Mouse (Mus musculus) left cerebral cortex, adult 11 months (tissue): Measurements from ENCODE around the gene Gm3238.
"Not testable (repeated sequence)": the region's sequence is repeated elsewhere in the genome, so short reads cannot be mapped to it uniquely, and the experiment has no call there.

Experiments
- DNase-seq: peaks from one replicate; pipeline ENCODE4 v3.0.0; 2022; ENCODE audit warnings: low spot score

Gene Gm3238

DNA sequence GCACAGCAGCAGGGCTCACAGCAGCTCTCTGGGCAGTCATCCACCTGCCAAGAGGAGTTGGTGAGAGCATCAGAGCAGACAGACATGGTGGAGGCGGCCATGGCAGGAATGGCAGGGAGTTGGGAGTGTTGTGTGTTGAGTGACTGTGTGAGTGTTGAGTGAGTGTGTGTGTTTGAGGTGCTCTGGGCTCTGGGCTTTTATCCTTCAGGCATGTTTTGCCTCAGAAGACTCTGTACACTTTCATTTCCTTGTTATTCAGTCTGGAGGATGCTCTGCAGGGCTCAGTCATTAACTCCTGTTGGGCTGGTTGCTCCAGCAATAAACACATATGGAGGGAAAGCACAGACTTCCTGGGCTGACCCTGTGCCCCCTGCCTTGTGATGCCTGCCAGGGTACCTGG is at the start of gene Gm3238:
Gm3238 (minus strand) TSS at position 101 of the 400 bp plus-strand sequence.
- not testable (repeated sequence) for DNase-seq

- DNase-seq, result no peak
Observed at GRCm38 (mm10) chr10:77819203-77819602, 48.1 kb upstream of the Gm3238 start.

DNA sequence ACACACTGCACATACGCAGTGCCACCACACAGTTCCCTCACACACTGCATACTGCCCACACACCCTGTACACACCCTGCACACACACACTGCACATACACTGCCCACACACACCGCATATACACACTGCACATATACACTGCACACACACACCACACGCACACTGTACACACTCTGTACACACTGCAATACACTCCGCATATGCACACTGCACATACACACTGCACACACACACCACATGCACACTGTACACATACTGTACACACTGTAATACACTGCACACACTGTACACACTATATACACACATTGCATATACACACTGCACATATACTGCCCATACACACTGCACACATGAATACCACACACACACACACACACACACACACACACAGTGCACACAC is 47.4 kb upstream of the Gm3238 start:
- DNase-seq, result no peak

- no peak for DNase-seq
Observed at GRCm38 (mm10) chr10:77815514-77815913, 44.4 kb upstream of the Gm3238 start.

DNA sequence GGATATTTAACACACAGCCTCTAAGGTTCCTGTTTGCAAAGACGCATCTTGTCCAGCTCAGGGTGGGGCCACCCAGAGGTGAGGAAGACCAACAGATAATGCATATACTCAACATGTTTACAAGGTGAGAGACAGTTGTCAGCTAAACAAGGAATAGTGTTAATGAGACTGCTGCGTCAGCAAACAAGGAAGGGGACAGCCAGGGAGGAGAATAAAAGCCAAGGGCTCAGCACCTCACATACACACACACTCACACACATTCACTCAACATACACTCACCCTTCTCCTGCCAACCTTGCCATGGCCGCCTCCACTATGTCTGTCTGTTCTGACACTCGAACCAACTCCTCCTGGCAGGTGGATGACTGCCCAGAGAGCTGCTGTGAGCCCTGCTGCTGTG is 43.3 kb upstream of the Gm3238 start, which contains the start of gene Gm2696:
Gm2696 (plus strand) TSS at position 301 of the 400 bp plus-strand sequence.
- DNase-seq, result no peak

DNA sequence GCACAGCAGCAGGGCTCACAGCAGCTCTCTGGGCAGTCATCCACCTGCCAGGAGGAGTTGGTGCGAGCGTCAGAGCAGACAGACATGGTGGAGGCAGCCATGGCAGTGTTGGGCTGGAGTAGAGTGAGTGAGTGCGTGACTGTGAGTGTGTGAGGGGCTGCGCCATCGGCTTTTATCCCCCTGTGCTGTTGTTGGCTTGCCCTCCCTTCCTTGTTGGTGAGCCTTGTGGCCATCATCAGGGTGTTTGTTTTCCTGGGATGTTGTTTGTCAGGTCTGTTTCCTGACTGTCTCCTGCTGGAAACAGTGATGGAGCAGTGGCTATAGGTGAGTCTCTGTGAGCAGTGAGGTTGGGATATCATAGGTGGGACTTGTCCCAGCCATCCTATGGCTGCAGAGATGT is 40.6 kb upstream of the Gm3238 start, which contains the start of gene Gm9507:
Gm9507 (minus strand) TSS at position 101 of the 400 bp plus-strand sequence.
- DNase-seq, result no peak

GRCm38 (mm10) chr10:77804095-77804494 is 33.0 kb upstream of the Gm3238 start:
- no peak for DNase-seq

DNA sequence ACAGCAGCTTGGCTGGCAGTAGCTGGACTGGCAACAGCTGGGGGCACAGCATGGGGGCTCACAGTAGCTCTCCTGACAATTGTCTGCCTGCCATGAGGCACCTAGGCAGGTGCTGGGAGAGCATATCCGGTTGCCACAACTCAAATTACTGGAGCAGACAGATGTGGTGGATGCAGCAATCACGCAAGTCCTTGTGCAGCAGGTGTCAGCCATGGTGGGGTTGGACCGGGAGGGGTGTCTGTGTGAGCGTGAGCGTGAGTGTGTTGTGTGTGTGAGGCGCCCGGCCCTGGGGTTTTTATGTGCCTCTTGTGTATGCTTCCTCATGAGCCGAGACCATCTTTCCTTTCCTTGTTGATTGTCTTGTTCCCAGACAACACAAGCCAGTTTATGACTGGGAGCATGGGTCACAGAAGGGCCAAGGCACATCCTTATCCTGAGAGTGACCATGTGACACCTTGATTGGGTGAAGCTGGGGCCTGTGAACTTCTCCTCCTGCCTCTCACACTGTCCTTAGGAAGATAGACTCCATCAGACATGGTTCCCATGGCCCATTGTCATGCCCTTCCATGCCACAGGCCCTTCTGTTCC is 27.9 kb upstream of the Gm3238 start, which contains the start of gene Gm19668:
Gm19668 (minus strand) TSS at position 213 of the 588 bp plus-strand sequence.
- DNase-seq, result no peak

GRCm38 (mm10) chr10:77798164-77798920 is 27.2 kb upstream of the Gm3238 start:
- not testable (repeated sequence) for DNase-seq

GRCm38 (mm10) chr10:77797677-77798076 is 26.6 kb upstream of the Gm3238 start:
- no peak for DNase-seq

GRCm38 (mm10) chr10:77794976-77795375 is 23.9 kb upstream of the Gm3238 start, which contains the start of gene Gm9639:
Gene Gm9639, minus strand, starts transcription at chr10:77795076.
- DNase-seq, result no peak

DNA sequence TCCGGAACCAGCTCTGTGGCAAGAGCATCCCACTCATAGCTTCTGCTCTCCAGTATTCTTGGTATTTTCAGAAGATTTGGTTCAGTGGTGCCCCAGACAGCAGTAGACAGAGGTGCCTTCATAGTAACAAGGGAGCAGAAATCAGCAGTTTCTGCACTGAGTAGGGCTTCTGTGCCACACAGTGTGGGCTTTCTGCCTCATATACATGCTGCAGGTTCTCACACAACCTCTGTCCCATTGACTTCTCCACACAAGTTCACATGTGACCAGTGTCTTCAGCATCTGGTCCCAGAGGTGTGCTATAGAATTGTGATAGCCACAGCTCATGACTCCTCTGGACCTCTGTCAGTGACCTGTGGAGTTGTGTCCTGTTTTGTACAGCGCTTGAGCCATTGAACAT is 17.5 kb upstream of the Gm3238 start:
- no peak for DNase-seq

- DNase-seq, result not testable (repeated sequence)
Observed at GRCm38 (mm10) chr10:77787876-77788275, 16.8 kb upstream of the Gm3238 start, which contains the start of gene Gm7137. Gene Gm7137, minus strand, starts transcription at chr10:77788200.

GRCm38 (mm10) chr10:77783396-77783795 is 12.3 kb upstream of the Gm3238 start:
- not testable (repeated sequence) for DNase-seq

- not testable (repeated sequence) for DNase-seq
Observed at GRCm38 (mm10) chr10:77782442-77782841, 11.3 kb upstream of the Gm3238 start, which contains the start of gene Gm3250. Gene Gm3250, minus strand, starts transcription at chr10:77782542.

DNA sequence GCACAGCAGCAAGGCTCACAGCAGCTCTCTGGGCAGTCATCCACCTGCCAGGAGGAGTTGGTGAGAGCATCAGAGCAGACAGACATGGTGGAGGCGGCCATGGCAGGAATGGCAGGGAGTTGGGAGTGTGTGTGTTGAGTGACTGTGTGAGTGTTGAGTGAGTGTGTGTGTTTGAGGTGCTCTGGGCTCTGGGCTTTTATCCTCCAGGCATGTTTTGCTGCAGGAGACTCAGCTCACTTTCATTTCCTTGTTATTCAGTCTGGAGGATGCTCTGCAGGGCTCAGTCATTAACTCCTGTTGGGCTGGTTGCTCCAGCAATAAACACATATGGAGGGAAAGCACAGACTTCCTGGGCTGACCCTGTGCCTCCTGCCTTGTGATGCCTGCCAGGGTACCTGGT is 5.7 kb upstream of the Gm3238 start, which contains the start of gene Gm7138:
Gm7138 (minus strand) TSS at position 101 of the 400 bp plus-strand sequence.
- DNase-seq, result not testable (repeated sequence)

GRCm38 (mm10) chr10:77772142-77772541 is 1.0 kb upstream of the Gm3238 start:
- not testable (repeated sequence) for DNase-seq

DNA sequence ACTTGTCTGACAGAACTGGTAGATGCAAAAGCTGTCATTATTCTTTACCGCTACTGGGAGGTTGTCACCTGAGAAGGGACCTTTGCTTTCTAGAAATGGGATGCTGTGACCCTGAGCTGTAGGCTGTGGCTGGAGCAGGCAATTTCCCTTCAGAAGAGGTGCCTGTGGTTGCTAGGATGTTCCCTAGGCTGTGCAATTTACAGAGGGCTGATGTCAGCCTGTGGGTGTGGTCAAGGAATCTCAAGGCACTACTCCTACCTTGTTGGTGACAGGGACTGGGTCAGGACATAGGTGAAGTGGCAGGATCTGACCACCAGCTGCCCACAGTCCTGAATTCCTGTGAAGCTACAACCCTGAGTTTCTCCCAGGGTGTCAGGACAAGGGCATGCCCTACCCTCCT is 1.4 kb downstream of the Gm3238 start:
- DNase-seq, result no peak

GRCm38 (mm10) chr10:77759582-77759981 is 11.5 kb downstream of the Gm3238 start, which contains the start of gene Gm3233:
Gene Gm3233, minus strand, starts transcription at chr10:77759682.
- DNase-seq, result not testable (repeated sequence)

GRCm38 (mm10) chr10:77753448-77753847 is 17.7 kb downstream of the Gm3238 start:
- DNase-seq, result no peak

- DNase-seq, result not testable (repeated sequence)
Observed at GRCm38 (mm10) chr10:77752312-77752711, 18.8 kb downstream of the Gm3238 start.

- DNase-seq, result not testable (repeated sequence)
Observed at GRCm38 (mm10) chr10:77751254-77751653, 19.9 kb downstream of the Gm3238 start, which contains the start of gene Gm9736. Gene Gm9736, minus strand, starts transcription at chr10:77751354.

- DNase-seq, result not testable (repeated sequence)
Observed at GRCm38 (mm10) chr10:77750686-77751085, 20.4 kb downstream of the Gm3238 start.
